Mouse (Mus musculus) effector memory CD4-positive, alpha-beta T cell, adult 5 months (primary cell): ENCODE results near the gene Sat1. TPM values are rescaled to one million over a fixed set of nuclear protein-coding genes. Genes with fewer than 3 reads are reported as not detected.

Source experiments
- polyA plus RNA-seq: library from polyadenylated mRNA; unstranded; fragments of 100-300 nt; shearing (Covaris generic); gene quantifications from one replicate; pipeline ENCODE4 v1.2.1, GENCODE M21; 2017

The Sat1 gene
- 285 TPM for polyA plus RNA-seq

GRCm38 (mm10) chrX:155216271-155216670 lies at the start of gene Sat1:
Gene Sat1 (minus strand): TSS chrX:155216449.

GRCm38 (mm10) chrX:155262235-155262914 lies 46.1 kb upstream of the Sat1 start, which contains the start of gene Acot9:
Gene Acot9 (plus strand): TSS chrX:155262443.

Other genes starting within 250 kb of the Sat1 start
- not detected for gene Magea8, start 220.6 kb downstream of the Sat1 start, polyA plus RNA-seq
- gene Magea5, start 153.3 kb downstream of the Sat1 start, polyA plus RNA-seq = not detected
- gene Magea1, start 126.7 kb downstream of the Sat1 start, polyA plus RNA-seq = not detected
- not detected for gene Magea2, start 122.8 kb downstream of the Sat1 start, polyA plus RNA-seq
- not detected for gene Cldn34b2, start 88.0 kb downstream of the Sat1 start, polyA plus RNA-seq
- gene Acot9, start 46.0 kb upstream of the Sat1 start, polyA plus RNA-seq = 49.4 TPM
- 23.1 TPM for gene Prdx4, start 124.3 kb upstream of the Sat1 start, polyA plus RNA-seq